Mouse (Mus musculus): Measurements from ENCODE around the gene Mgst2. TPM values are rescaled to one million over a fixed set of nuclear protein-coding genes. Genes with fewer than 3 reads are reported as not detected.

Mgst2 gene
- 0.49 and 0.64 TPM in 2 replicates for polyA plus RNA-seq (2015; fragmentation: Nextera tagmentation; extraction: Ambion mirVana)

- Histone ChIP-seq H3K27me3 (no peaks in the 10 kb centered on the region), H3K4me2 (no peak within 1 kb of the TSS), H3K9ac (no peak within 1 kb of the TSS), H3K4me1 (replicated peaks) (no peaks in the 10 kb centered on the region), H3K27ac (no peak within 1 kb of the TSS), H3K9me3 (no peaks in the 10 kb centered on the region), H3K4me3 (no peak within 1 kb of the TSS), H3K36me3 (no peaks in the 10 kb centered on the region)
- no peak for ATAC-seq (ENCODE audit: low FRiP score)
- 51% methylated on average over 4 of the region's 4 CpGs for WGBS
These were observed at the start of gene Mgst2 for GRCm38 (mm10) chr3:51660060-51660459. Gene Mgst2 (plus strand): TSS chr3:51660360.

- ATAC-seq (ENCODE audit: low FRiP score) = no peak
- Histone ChIP-seq H3K9ac (no peak overlapping the region), H3K9me3 (no peaks in the 10 kb centered on the region), H3K27ac (no peak overlapping the region), H3K27me3 (no peaks in the 10 kb centered on the region), H3K4me3 (no peak overlapping the region), H3K36me3 (no peaks in the 10 kb centered on the region), H3K4me1 (replicated peaks) (0 out of 2 replicates have a peak, but pooled peaks cover 6% of the 10 kb centered on the region), H3K4me2 (no peak overlapping the region)
- 13% methylated on average over 6 of the region's 6 CpGs for WGBS
These were observed 48.2 kb upstream of the Mgst2 start for GRCm38 (mm10) chr3:51611972-51612371.

- Histone ChIP-seq H3K9ac (no peak overlapping the region), H3K36me3 (no peaks in the 10 kb centered on the region), H3K4me2 (no peak overlapping the region), H3K27ac (no peak overlapping the region), H3K4me3 (no peak overlapping the region), H3K9me3 (no peaks in the 10 kb centered on the region), H3K27me3 (no peaks in the 10 kb centered on the region), H3K4me1 (replicated peaks) (0 out of 2 replicates have a peak, but pooled peaks cover 6% of the 10 kb centered on the region)
- 81% methylated on average over 10 of the region's 10 CpGs for WGBS
- ATAC-seq (ENCODE audit: low FRiP score) = no peak
These were observed 47.5 kb upstream of the Mgst2 start for GRCm38 (mm10) chr3:51612398-51613356.

- Histone ChIP-seq H3K9me3 (no peaks in the 10 kb centered on the region), H3K4me3 (no peak overlapping the region), H3K4me2 (no peak overlapping the region), H3K4me1 (replicated peaks) (0 out of 2 replicates have a peak, but pooled peaks cover 6% of the 10 kb centered on the region), H3K36me3 (no peaks in the 10 kb centered on the region), H3K9ac (no peak overlapping the region), H3K27me3 (no peaks in the 10 kb centered on the region), H3K27ac (no peak overlapping the region)
- WGBS = 88% methylated on average over 13 of the region's 13 CpGs
- no peak for ATAC-seq (ENCODE audit: low FRiP score)
These were observed 45.9 kb upstream of the Mgst2 start for GRCm38 (mm10) chr3:51614278-51614677.

GRCm38 (mm10) chr3:51623956-51624355, 36.2 kb upstream of the Mgst2 start:
- no peak overlapping the region for H3K4me2 ChIP-seq
- ATAC-seq (ENCODE audit: low FRiP score) = no peak
- H3K36me3 ChIP-seq = no peaks in the 10 kb centered on the region
- H3K4me3 ChIP-seq = no peak overlapping the region
- WGBS = 85% methylated on average over 2 of the region's 2 CpGs
- no peaks in the 10 kb centered on the region for H3K9me3 ChIP-seq
- H3K27me3 ChIP-seq = no peaks in the 10 kb centered on the region
- H3K27ac ChIP-seq = no peak overlapping the region
- H3K4me1 ChIP-seq (replicated peaks) = no peaks in the 10 kb centered on the region
- no peak overlapping the region for H3K9ac ChIP-seq

- Histone ChIP-seq H3K4me1 (replicated peaks) (no peaks in the 10 kb centered on the region), H3K27ac (no peak overlapping the region), H3K9ac (no peak overlapping the region), H3K4me3 (no peak overlapping the region), H3K36me3 (no peaks in the 10 kb centered on the region), H3K9me3 (peaks cover 12% of the 10 kb centered on the region; the same call in 1 of the 2 replicates), H3K4me2 (no peak overlapping the region), H3K27me3 (no peaks in the 10 kb centered on the region)
- WGBS = 85% methylated on average over 3 of the region's 3 CpGs
- ATAC-seq (ENCODE audit: low FRiP score) = no peak
These were observed 32.4 kb upstream of the Mgst2 start for GRCm38 (mm10) chr3:51627741-51628140.

- H3K4me3 ChIP-seq = no peak overlapping the region
- no peaks in the 10 kb centered on the region for H3K27me3 ChIP-seq
- 84% methylated on average over 3 of the region's 3 CpGs for WGBS
- H3K4me1 ChIP-seq (replicated peaks) = no peaks in the 10 kb centered on the region
- no peak overlapping the region for H3K9ac ChIP-seq
- no peaks in the 10 kb centered on the region for H3K36me3 ChIP-seq
- no peak overlapping the region for H3K4me2 ChIP-seq
- peaks cover 12% of the 10 kb centered on the region; the same call in 1 of the 2 replicates for H3K9me3 ChIP-seq
- H3K27ac ChIP-seq = no peak overlapping the region
- no peak for ATAC-seq (ENCODE audit: low FRiP score)
These were observed 31.2 kb upstream of the Mgst2 start for GRCm38 (mm10) chr3:51628977-51629376.

- Histone ChIP-seq H3K9ac (no peak overlapping the region), H3K9me3 (peaks cover 12% of the 10 kb centered on the region; the same call in 1 of the 2 replicates), H3K4me3 (no peak overlapping the region), H3K27ac (no peak overlapping the region), H3K4me1 (replicated peaks) (0 out of 2 replicates have a peak, but pooled peaks cover 3% of the 10 kb centered on the region), H3K4me2 (no peak overlapping the region), H3K36me3 (no peaks in the 10 kb centered on the region), H3K27me3 (no peaks in the 10 kb centered on the region)
- no peak for ATAC-seq (ENCODE audit: low FRiP score)
- WGBS = 92% methylated on average over 1 of the region's 1 CpGs
These were observed 29.4 kb upstream of the Mgst2 start for GRCm38 (mm10) chr3:51630746-51631145.

GRCm38 (mm10) chr3:51631971-51632370, 28.2 kb upstream of the Mgst2 start:
- 86% methylated on average over 4 of the region's 4 CpGs for WGBS
- no peaks in the 10 kb centered on the region for H3K36me3 ChIP-seq
- no peak for ATAC-seq (ENCODE audit: low FRiP score)

GRCm38 (mm10) chr3:51634451-51634850, 25.7 kb upstream of the Mgst2 start:
- H3K9me3 ChIP-seq = peaks cover 12% of the 10 kb centered on the region; the same call in 1 of the 2 replicates
- H3K27me3 ChIP-seq = no peaks in the 10 kb centered on the region
- 67% methylated on average over 1 of the region's 1 CpGs for WGBS
- no peak overlapping the region for H3K4me2 ChIP-seq
- 0 out of 2 replicates have a peak, but pooled peaks cover 3% of the 10 kb centered on the region for H3K4me1 ChIP-seq (replicated peaks)
- no peak overlapping the region for H3K9ac ChIP-seq
- H3K4me3 ChIP-seq = no peak overlapping the region
- no peak for ATAC-seq (ENCODE audit: low FRiP score)
- H3K27ac ChIP-seq = no peak overlapping the region
- H3K36me3 ChIP-seq = no peaks in the 10 kb centered on the region

More at GRCm38 (mm10) chr3:51631971-51632370, 28.2 kb upstream of the Mgst2 start:
- Histone ChIP-seq H3K27me3 (no peaks in the 10 kb centered on the region), H3K9me3 (peaks cover 12% of the 10 kb centered on the region; the same call in 1 of the 2 replicates), H3K27ac (no peak overlapping the region), H3K4me3 (no peak overlapping the region), H3K4me2 (no peak overlapping the region), H3K9ac (no peak overlapping the region), H3K4me1 (replicated peaks) (0 out of 2 replicates have a peak, but pooled peaks cover 3% of the 10 kb centered on the region)

- Histone ChIP-seq H3K9ac (no peak overlapping the region), H3K4me3 (no peak overlapping the region), H3K27ac (no peak overlapping the region), H3K27me3 (no peaks in the 10 kb centered on the region), H3K9me3 (peaks cover 6% of the 10 kb centered on the region; the same call in 1 of the 2 replicates), H3K4me2 (no peak overlapping the region), H3K4me1 (replicated peaks) (0 out of 2 replicates have a peak, but pooled peaks cover 3% of the 10 kb centered on the region), H3K36me3 (no peaks in the 10 kb centered on the region)
- no peak for ATAC-seq (ENCODE audit: low FRiP score)
- WGBS = 92% methylated on average over 2 of the region's 2 CpGs
These were observed 24.2 kb upstream of the Mgst2 start for GRCm38 (mm10) chr3:51635960-51636359.

GRCm38 (mm10) chr3:51636700-51637099, 23.5 kb upstream of the Mgst2 start:
- no peak overlapping the region for H3K9ac ChIP-seq
- no peak for ATAC-seq (ENCODE audit: low FRiP score)
- 91% methylated on average over 20 of the region's 20 CpGs for WGBS
- H3K27me3 ChIP-seq = no peaks in the 10 kb centered on the region
- no peaks in the 10 kb centered on the region for H3K36me3 ChIP-seq
- no peak overlapping the region for H3K4me3 ChIP-seq
- no peak overlapping the region for H3K27ac ChIP-seq
- H3K9me3 ChIP-seq = no peaks in the 10 kb centered on the region
- H3K4me2 ChIP-seq = no peak overlapping the region
- H3K4me1 ChIP-seq (replicated peaks) = 0 out of 2 replicates have a peak, but pooled peaks cover 3% of the 10 kb centered on the region

Measured in hindbrain, embryonic 13.5 days (tissue).